Mouse (Mus musculus): ENCODE data around the gene Tmem43. TPM values are rescaled to one million over a fixed set of nuclear protein-coding genes. Genes with fewer than 3 reads are reported as not detected.

The Tmem43 gene
- polyA plus RNA-seq (2014; fragmentation: Illumina TruSeq; extraction: RNeasy Lipid Tissue Mini Kit (QIAGEN cat#74804); ENCODE audit: low read depth, low replicate concordance) = 107 TPM

DNA sequence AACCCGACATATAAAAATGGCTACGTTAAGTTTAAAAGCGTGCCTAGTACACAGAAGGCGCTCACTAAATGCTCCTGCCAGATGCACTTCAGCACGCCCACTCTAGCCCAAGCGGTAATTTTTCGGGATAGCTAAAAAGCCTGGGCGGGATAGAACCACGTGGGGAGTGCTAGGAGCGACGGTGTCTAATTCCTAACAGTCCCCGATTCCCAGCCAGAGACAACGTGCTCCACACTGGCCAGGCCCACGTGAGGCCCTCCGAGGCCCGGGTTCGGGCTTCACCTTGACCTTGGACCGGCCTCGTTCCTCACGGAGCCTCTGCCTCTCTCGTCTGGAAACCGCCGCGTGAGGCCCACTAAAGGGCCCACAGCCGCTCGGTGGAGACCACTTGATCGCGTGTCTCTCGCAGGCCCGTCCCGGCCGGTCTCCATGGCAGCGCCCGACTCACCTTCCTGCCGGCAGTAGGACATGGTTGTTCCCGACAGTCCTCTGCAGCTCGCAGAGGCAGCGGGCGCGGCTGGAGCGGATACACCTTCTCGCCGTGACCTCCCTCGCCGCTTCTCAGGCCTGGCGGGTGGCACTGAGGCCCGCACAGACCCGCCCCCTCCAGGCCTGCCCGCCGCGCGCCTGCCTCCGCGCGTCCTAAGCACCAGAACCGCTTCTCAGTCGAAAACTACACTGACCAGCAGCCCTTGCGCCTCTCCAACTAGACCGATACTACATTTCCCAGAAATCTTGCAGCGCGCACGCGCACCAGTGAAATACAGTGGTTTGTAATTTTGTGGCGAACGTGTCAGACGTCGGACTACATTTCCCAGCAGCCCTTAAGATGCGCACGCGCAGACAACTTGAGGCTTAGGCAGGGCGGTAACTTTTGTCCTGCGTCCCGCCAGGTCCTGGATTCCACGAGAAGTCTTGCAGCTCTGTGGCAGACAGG is at the start of gene Tmem43, which contains the start of gene Chchd4:
Gene Tmem43, plus strand, starts transcription at position 836 of the 937 bp plus-strand sequence.
Gene Chchd4, minus strand, starts transcription at position 679 of the 937 bp plus-strand sequence.

GRCm38 (mm10) chr6:91515545-91516449 is 42.3 kb downstream of the Tmem43 start, which contains the start of the genes Xpc and Lsm3:
Gene Xpc (minus strand): TSS chr6:91515888.
Gene Lsm3 (plus strand): TSS chr6:91515928.

Other genes starting within 250 kb of the Tmem43 start
- gene Wnt7a, start 62.3 kb upstream of the Tmem43 start, polyA plus RNA-seq (2014; fragmentation: Illumina TruSeq; extraction: RNeasy Lipid Tissue Mini Kit (QIAGEN cat#74804); ENCODE audit: low read depth, low replicate concordance) = not detected
- gene Chchd4, start 157 bp upstream of the Tmem43 start, polyA plus RNA-seq (2014; fragmentation: Illumina TruSeq; extraction: RNeasy Lipid Tissue Mini Kit (QIAGEN cat#74804); ENCODE audit: low read depth, low replicate concordance) = 8.0 TPM
- 20.9 TPM for gene Xpc, start 42.2 kb downstream of the Tmem43 start, polyA plus RNA-seq (2014; fragmentation: Illumina TruSeq; extraction: RNeasy Lipid Tissue Mini Kit (QIAGEN cat#74804); ENCODE audit: low read depth, low replicate concordance)
- gene Lsm3, start 42.2 kb downstream of the Tmem43 start, polyA plus RNA-seq (2014; fragmentation: Illumina TruSeq; extraction: RNeasy Lipid Tissue Mini Kit (QIAGEN cat#74804); ENCODE audit: low read depth, low replicate concordance) = 63.5 TPM
- 30.2 TPM for gene Slc6a6, start 210.3 kb downstream of the Tmem43 start, polyA plus RNA-seq (2014; fragmentation: Illumina TruSeq; extraction: RNeasy Lipid Tissue Mini Kit (QIAGEN cat#74804); ENCODE audit: low read depth, low replicate concordance)

Measured in adipose tissue, adult 10 weeks (tissue).